Mouse (Mus musculus): ENCODE results near the gene Olfr543.

DNA sequence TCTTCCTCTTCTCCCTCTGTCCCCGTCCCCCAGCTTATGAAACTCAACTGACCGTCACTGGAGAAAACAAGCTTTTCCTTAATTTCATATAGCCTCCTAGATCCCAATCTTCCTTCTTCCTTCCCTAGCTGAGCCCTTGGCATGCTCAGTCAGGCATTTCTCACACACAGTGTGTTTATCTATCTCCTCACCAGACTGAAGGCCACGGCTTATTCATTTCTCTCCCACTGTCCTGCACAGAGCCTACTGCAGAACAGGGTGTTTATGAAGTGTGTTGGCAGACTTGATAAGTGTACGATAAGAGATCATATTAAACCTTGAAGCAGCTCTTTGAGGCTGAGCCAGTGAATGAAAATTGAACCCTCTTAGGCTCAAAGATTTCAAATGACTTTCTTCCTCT is 658 bp downstream of the Olfr543 start:
- no peak for TF ChIP-seq CTCF (IDR thresholded peaks at IDR 0.05; ENCODE audit: extremely low read depth, insufficient read depth, low read length)
- TF ChIP-seq POLR2A (IDR thresholded peaks at IDR 0.05; ENCODE audit: extremely low read depth, insufficient read depth, low read length): no peak
